Mouse (Mus musculus) heart, postnatal 0 days (tissue): ENCODE data around the gene Mau2.

Experiments
- CTCF ChIP-seq: IDR thresholded peaks from 2 replicates; pipeline ENCODE4 v1.5.1; 2016; ENCODE audit warnings: antibody characterized with exemption, control low read depth, low read depth
- EP300 ChIP-seq: IDR thresholded peaks from 2 replicates; pipeline ENCODE4 v1.6.1; 2016; ENCODE audit warnings: antibody characterized with exemption, low read depth

GRCm38 (mm10) chr8:70083285-70083684, 40.8 kb upstream of the Mau2 start, which contains the start of gene Hapln4:
- TF ChIP-seq CTCF = no peak
- TF ChIP-seq EP300 = no peak
